Mouse (Mus musculus): ENCODE data around the gene Prdm9. TPM values are rescaled to one million over a fixed set of nuclear protein-coding genes. Genes with fewer than 3 reads are reported as not detected.
"Not testable (repeated sequence)": the region's sequence is repeated elsewhere in the genome, so short reads cannot be mapped to it uniquely, and the experiment has no call there.

Prdm9 gene
- polyA plus RNA-seq, 1 experiment from 2014 or later: 3.8 TPM

- Histone ChIP-seq H3K27me3 (replicated peaks) (no peaks in the 10 kb centered on the region), H3K27ac (no peak overlapping the region), H3K4me3 (no peak overlapping the region), H3K4me2 (replicated peaks) (no peak overlapping the region), H3K36me3 (no peaks in the 10 kb centered on the region), H3K4me1 (peaks cover 6% of the 10 kb centered on the region), H3K9me3 (no peaks in the 10 kb centered on the region), H3K9ac (no peak overlapping the region)
- no peak for ATAC-seq (ENCODE audit: low FRiP score, low read depth)
- WGBS: 83% methylated on average over 2 of the region's 2 CpGs
These were observed 4.2 kb downstream of the Prdm9 start for GRCm38 (mm10) chr17:15559946-15560345.

GRCm38 (mm10) chr17:15549713-15550112, 14.4 kb downstream of the Prdm9 start:
- no peak overlapping the region for H3K4me2 ChIP-seq (replicated peaks)
- H3K27ac ChIP-seq: no peak overlapping the region
- no peak overlapping the region for H3K4me3 ChIP-seq
- 60% methylated on average over 1 of the region's 1 CpGs for WGBS
- no peak overlapping the region for H3K9ac ChIP-seq
- H3K4me1 ChIP-seq: no peaks in the 10 kb centered on the region
- H3K36me3 ChIP-seq: no peaks in the 10 kb centered on the region
- ATAC-seq (ENCODE audit: low FRiP score, low read depth): no peak
- H3K9me3 ChIP-seq: no peaks in the 10 kb centered on the region
- no peaks in the 10 kb centered on the region for H3K27me3 ChIP-seq (replicated peaks)

GRCm38 (mm10) chr17:15546440-15546839, 17.7 kb downstream of the Prdm9 start:
- H3K27me3 ChIP-seq (replicated peaks): no peaks in the 10 kb centered on the region
- no peaks in the 10 kb centered on the region for H3K9me3 ChIP-seq
- no peaks in the 10 kb centered on the region for H3K4me1 ChIP-seq
- H3K4me2 ChIP-seq (replicated peaks): no peak overlapping the region
- H3K36me3 ChIP-seq: no peaks in the 10 kb centered on the region
- 75% methylated on average over 4 of the region's 4 CpGs for WGBS
- H3K9ac ChIP-seq: no peak overlapping the region
- no peak overlapping the region for H3K4me3 ChIP-seq
- no peak overlapping the region for H3K27ac ChIP-seq
- ATAC-seq (ENCODE audit: low FRiP score, low read depth): no peak

- H3K36me3 ChIP-seq; H3K4me1 ChIP-seq; H3K27ac ChIP-seq; H3K9ac ChIP-seq; H3K9me3 ChIP-seq; H3K4me3 ChIP-seq; ATAC-seq (ENCODE audit: low FRiP score, low read depth); H3K4me2 ChIP-seq (replicated peaks); H3K27me3 ChIP-seq (replicated peaks): not testable (repeated sequence)
- WGBS: 66% methylated on average over 4 of the region's 4 CpGs
These were observed 20.3 kb downstream of the Prdm9 start for GRCm38 (mm10) chr17:15543868-15544267.

- Histone ChIP-seq H3K27ac (no peak overlapping the region), H3K9ac (no peak overlapping the region), H3K9me3 (no peaks in the 10 kb centered on the region), H3K4me2 (replicated peaks) (no peak overlapping the region), H3K36me3 (no peaks in the 10 kb centered on the region), H3K27me3 (replicated peaks) (peaks cover 13% of the 10 kb centered on the region), H3K4me3 (no peak overlapping the region), H3K4me1 (no peaks in the 10 kb centered on the region)
- ATAC-seq (ENCODE audit: low FRiP score, low read depth): no peak
- 71% methylated on average over 4 of the region's 4 CpGs for WGBS
These were observed 23.8 kb downstream of the Prdm9 start for GRCm38 (mm10) chr17:15540309-15540708.

- Histone ChIP-seq H3K36me3 (no peaks in the 10 kb centered on the region), H3K4me3 (peak overlapping the region; percentile 45), H3K27me3 (replicated peaks) (peaks cover 16% of the 10 kb centered on the region), H3K27ac (no peak overlapping the region), H3K4me2 (replicated peaks) (peak overlapping the region; percentile 94), H3K9ac (peak overlapping the region; percentile 63), H3K9me3 (no peaks in the 10 kb centered on the region), H3K4me1 (no peaks in the 10 kb centered on the region)
- peak; percentile 72 for ATAC-seq (ENCODE audit: low FRiP score, low read depth)
- WGBS: under 1% methylated on average over 33 of the region's 33 CpGs
These were observed 27.7 kb downstream of the Prdm9 start for GRCm38 (mm10) chr17:15536457-15536904.

- no peaks in the 10 kb centered on the region for H3K9me3 ChIP-seq
- H3K4me1 ChIP-seq: no peaks in the 10 kb centered on the region
- no peak overlapping the region for H3K9ac ChIP-seq
- H3K36me3 ChIP-seq: no peaks in the 10 kb centered on the region
- H3K27me3 ChIP-seq (replicated peaks): peaks cover 16% of the 10 kb centered on the region
- peak overlapping the region; percentile 94 for H3K4me2 ChIP-seq (replicated peaks)
- H3K27ac ChIP-seq: no peak overlapping the region
- peak overlapping the region; percentile 45; the same call in 1 of the 2 replicates for H3K4me3 ChIP-seq
- WGBS: 18% methylated on average over 8 of the region's 8 CpGs
- 0 out of 2 replicates have a peak, but pooled peaks have one; percentile 25 for ATAC-seq (ENCODE audit: low FRiP score, low read depth)
These were observed 28.2 kb downstream of the Prdm9 start for GRCm38 (mm10) chr17:15535943-15536342.

- no peak overlapping the region for H3K4me2 ChIP-seq (replicated peaks)
- H3K9me3 ChIP-seq: no peaks in the 10 kb centered on the region
- no peaks in the 10 kb centered on the region for H3K36me3 ChIP-seq
- WGBS: 71% methylated on average over 11 of the region's 11 CpGs
- H3K4me1 ChIP-seq: no peaks in the 10 kb centered on the region
- H3K4me3 ChIP-seq: no peak overlapping the region
- no peak for ATAC-seq (ENCODE audit: low FRiP score, low read depth)
- peaks cover 16% of the 10 kb centered on the region for H3K27me3 ChIP-seq (replicated peaks)
- H3K9ac ChIP-seq: no peak overlapping the region
- H3K27ac ChIP-seq: no peak overlapping the region
These were observed 28.9 kb downstream of the Prdm9 start for GRCm38 (mm10) chr17:15535162-15535800.

GRCm38 (mm10) chr17:15530141-15530540, 34.0 kb downstream of the Prdm9 start:
- 8% methylated on average over 5 of the region's 5 CpGs for WGBS
- ATAC-seq (ENCODE audit: low FRiP score, low read depth): no peak
- no peak overlapping the region for H3K4me3 ChIP-seq
- H3K36me3 ChIP-seq: peaks cover under 1% of the 10 kb centered on the region; the same call in 1 of the 2 replicates
- H3K27me3 ChIP-seq (replicated peaks): peaks cover 1% of the 10 kb centered on the region
- peaks cover 9% of the 10 kb centered on the region for H3K4me1 ChIP-seq
- no peaks in the 10 kb centered on the region for H3K9me3 ChIP-seq
- H3K4me2 ChIP-seq (replicated peaks): no peak overlapping the region
- no peak overlapping the region for H3K27ac ChIP-seq
- H3K9ac ChIP-seq: no peak overlapping the region

- no peak overlapping the region for H3K4me3 ChIP-seq
- H3K4me2 ChIP-seq (replicated peaks): no peak overlapping the region
- no peak for ATAC-seq (ENCODE audit: low FRiP score, low read depth)
- peaks cover 9% of the 10 kb centered on the region for H3K4me1 ChIP-seq
- no peak overlapping the region for H3K9ac ChIP-seq
- H3K27me3 ChIP-seq (replicated peaks): no peaks in the 10 kb centered on the region
- H3K36me3 ChIP-seq: peaks cover 11% of the 10 kb centered on the region
- H3K9me3 ChIP-seq: no peaks in the 10 kb centered on the region
- WGBS: 88% methylated on average over 2 of the region's 2 CpGs
- H3K27ac ChIP-seq: no peak overlapping the region
These were observed 35.3 kb downstream of the Prdm9 start for GRCm38 (mm10) chr17:15528887-15529286.

- H3K9me3 ChIP-seq: no peaks in the 10 kb centered on the region
- peaks cover 9% of the 10 kb centered on the region for H3K4me1 ChIP-seq
- H3K9ac ChIP-seq: peak overlapping the region; percentile 44; the same call in 1 of the 2 replicates
- 61% methylated on average over 3 of the region's 3 CpGs for WGBS
- peaks cover 14% of the 10 kb centered on the region for H3K36me3 ChIP-seq
- H3K4me2 ChIP-seq (replicated peaks): peak overlapping the region; percentile 73
- peak overlapping the region; percentile 94 for H3K4me3 ChIP-seq
- no peaks in the 10 kb centered on the region for H3K27me3 ChIP-seq (replicated peaks)
- no peak for ATAC-seq (ENCODE audit: low FRiP score, low read depth)
- no peak overlapping the region for H3K27ac ChIP-seq
These were observed 36.4 kb downstream of the Prdm9 start for GRCm38 (mm10) chr17:15527811-15528136.

- H3K27me3 ChIP-seq (replicated peaks): no peaks in the 10 kb centered on the region
- peaks cover 16% of the 10 kb centered on the region for H3K36me3 ChIP-seq
- 2% methylated on average over 55 of the region's 55 CpGs for WGBS
- H3K9ac ChIP-seq: peak within 1 kb of the TSS; percentile 90
- H3K4me1 ChIP-seq: peaks cover 9% of the 10 kb centered on the region
- H3K4me2 ChIP-seq (replicated peaks): peak within 1 kb of the TSS; percentile 73
- peak within 1 kb of the TSS; percentile 39; the same call in 1 of the 2 replicates for H3K27ac ChIP-seq
- H3K4me3 ChIP-seq: peak within 1 kb of the TSS; percentile 94
- no peaks in the 10 kb centered on the region for H3K9me3 ChIP-seq
- ATAC-seq (ENCODE audit: low FRiP score, low read depth): peak; percentile 98
These were observed 37.0 kb downstream of the Prdm9 start, which contains the start of gene Pdcd2 for GRCm38 (mm10) chr17:15526986-15527810. Gene Pdcd2 (minus strand): TSS chr17:15527301.

All from neural tube, embryonic 12.5 days (tissue).